Mouse (Mus musculus) liver, embryonic 11.5 days (tissue): Measurements from ENCODE around the gene Gm6525. TPM values are rescaled to one million over a fixed set of nuclear protein-coding genes. Genes with fewer than 3 reads are reported as not detected.

Experiments
- ATAC-seq: fragments of 200-750 bp; cut with Nextera tagmentation; replicated peaks from 2 replicates; pipeline ENCODE4 v1.8.0; 2017; ENCODE audit warnings: moderate number of reproducible peaks, mild to moderate bottlenecking, moderate TSS enrichment, moderate library complexity; ENCODE audit not compliant: low FRiP score
- DNase-seq: peaks from one replicate; pipeline ENCODE4 v3.0.0-alpha.2; 2017; ENCODE audit warnings: low spot score
- H3K27ac ChIP-seq: fragments of 300-500 bp; sonication (generic); 2 replicates; pipeline ENCODE4 v1.5.1; 2014; ENCODE audit warnings: mild to moderate bottlenecking, low read depth, low read length, control low read depth
- H3K27me3 ChIP-seq: fragments of 300-500 bp; sonication (generic); replicated peaks from 2 replicates; pipeline ENCODE4 v1.6.1; 2014; ENCODE audit warnings: low read length, mixed read lengths; ENCODE audit not compliant: control insufficient read depth, insufficient read depth
- H3K36me3 ChIP-seq: fragments of 300-500 bp; sonication (generic); 2 replicates; pipeline ENCODE4 v1.6.1; 2014; ENCODE audit warnings: mild to moderate bottlenecking, low read length, moderate library complexity, mixed read lengths; ENCODE audit not compliant: control insufficient read depth, insufficient read depth
- H3K4me1 ChIP-seq: fragments of 300-500 bp; sonication (generic); replicated peaks from 2 replicates; pipeline ENCODE4 v1.6.1; 2014; ENCODE audit warnings: low read length, mixed read lengths; ENCODE audit not compliant: control insufficient read depth, insufficient read depth
- H3K4me2 ChIP-seq: fragments of 300-500 bp; sonication (generic); 2 replicates; pipeline ENCODE4 v1.6.1; 2014; ENCODE audit warnings: mild to moderate bottlenecking, control low read depth, moderate library complexity
- H3K4me3 ChIP-seq: fragments of 300-500 bp; sonication (generic); 2 replicates; pipeline ENCODE4 v1.5.1; 2014; ENCODE audit warnings: low read depth, low read length, control low read depth
- H3K9ac ChIP-seq: fragments of 300-500 bp; sonication (generic); 2 replicates; pipeline ENCODE4 v1.6.1; 2014; ENCODE audit warnings: low read depth, low read length, control low read depth
- H3K9me3 ChIP-seq: fragments of 300-500 bp; sonication (generic); 2 replicates; pipeline ENCODE4 v1.6.1; 2016; ENCODE audit warnings: low read length, inconsistent platforms, mixed read lengths; ENCODE audit not compliant: control insufficient read depth
- WGBS: fragments of 180-500 bp; shearing (Covaris S2); extraction: QIAGEN DNeasy Blood & Tissue Kit; methylation state at CpG from one replicate; pipeline ENCODE4 v1.1.7; 2014; 5-methylcytosine and 5-hydroxymethylcytosine counted together
- polyA plus RNA-seq: library from polyadenylated mRNA; unstranded; fragments of >200 nt; fragmentation: Nextera tagmentation; extraction: Ambion mirVana; gene quantifications from 2 replicates; pipeline ENCODE4 v1.2.1, GENCODE M21; 2014

Gene Gm6525
- polyA plus RNA-seq, 1 experiment from 2014 or later = 0.27 TPM

- no peaks in the 10 kb centered on the region for H3K36me3 ChIP-seq
- 70% methylated on average over 6 of the region's 6 CpGs for WGBS
- DNase-seq = no peak
- no peak overlapping the region for H3K9ac ChIP-seq
- peak overlapping the region; percentile 18; the same call in 1 of the 2 replicates for H3K4me3 ChIP-seq
- peaks cover 5% of the 10 kb centered on the region for H3K4me1 ChIP-seq
- peak overlapping the region; percentile 54 for H3K4me2 ChIP-seq
- no peaks in the 10 kb centered on the region for H3K27me3 ChIP-seq
- no peaks in the 10 kb centered on the region for H3K9me3 ChIP-seq
- H3K27ac ChIP-seq = no peak overlapping the region; the same call in 1 of the 2 replicates
- ATAC-seq = 0 out of 2 replicates have a peak, but pooled peaks have one; percentile 1
These were observed 38.0 kb upstream of the Gm6525 start for GRCm38 (mm10) chr3:84135933-84136332.

GRCm38 (mm10) chr3:84136509-84136908 lies 37.4 kb upstream of the Gm6525 start:
- Histone ChIP-seq H3K4me3 (no peak overlapping the region), H3K4me1 (peaks cover 5% of the 10 kb centered on the region), H3K9me3 (no peaks in the 10 kb centered on the region), H3K4me2 (no peak overlapping the region), H3K36me3 (no peaks in the 10 kb centered on the region), H3K27me3 (no peaks in the 10 kb centered on the region), H3K9ac (no peak overlapping the region), H3K27ac (no peak overlapping the region)
- ATAC-seq (peak; percentile 71), DNase-seq (no peak)
- 75% methylated on average over 7 of the region's 7 CpGs for WGBS

- Histone ChIP-seq H3K27ac (no peak overlapping the region), H3K9ac (no peak overlapping the region), H3K4me2 (no peak overlapping the region), H3K4me1 (no peaks in the 10 kb centered on the region; the same call in 1 of the 2 replicates), H3K9me3 (no peaks in the 10 kb centered on the region), H3K4me3 (no peak overlapping the region), H3K27me3 (no peaks in the 10 kb centered on the region), H3K36me3 (no peaks in the 10 kb centered on the region)
- WGBS = 78% methylated on average over 7 of the region's 7 CpGs
- ATAC-seq = no peak
- no peak for DNase-seq
These were observed 33.0 kb upstream of the Gm6525 start for GRCm38 (mm10) chr3:84140947-84141346.

GRCm38 (mm10) chr3:84149831-84150230 lies 24.1 kb upstream of the Gm6525 start:
- ATAC-seq = no peak
- Histone ChIP-seq H3K4me3 (no peak overlapping the region), H3K4me2 (no peak overlapping the region), H3K36me3 (no peaks in the 10 kb centered on the region; the same call in 1 of the 2 replicates), H3K4me1 (0 out of 2 replicates have a peak, but pooled peaks cover 3% of the 10 kb centered on the region), H3K9ac (no peak overlapping the region), H3K27me3 (no peaks in the 10 kb centered on the region), H3K9me3 (peaks cover 3% of the 10 kb centered on the region; the same call in 1 of the 2 replicates), H3K27ac (no peak overlapping the region)
- no peak for DNase-seq
- WGBS = 95% methylated on average over 3 of the region's 3 CpGs

GRCm38 (mm10) chr3:84154721-84155141 lies 19.2 kb upstream of the Gm6525 start:
- Histone ChIP-seq H3K27ac (peak overlapping the region; percentile 90), H3K9me3 (peaks cover under 1% of the 10 kb centered on the region; the same call in 1 of the 2 replicates), H3K9ac (peak overlapping the region; percentile 44), H3K4me1 (peaks cover 5% of the 10 kb centered on the region; the same call in 1 of the 2 replicates), H3K36me3 (no peaks in the 10 kb centered on the region), H3K4me3 (peak overlapping the region; percentile 68), H3K4me2 (peak overlapping the region; percentile 98), H3K27me3 (no peaks in the 10 kb centered on the region)
- WGBS = 7% methylated on average over 12 of the region's 12 CpGs
- DNase-seq (peak; percentile 48), ATAC-seq (no peak)

GRCm38 (mm10) chr3:84155146-84155545 lies 18.8 kb upstream of the Gm6525 start:
- DNase-seq = no peak
- H3K36me3 ChIP-seq = no peaks in the 10 kb centered on the region
- H3K27me3 ChIP-seq = no peaks in the 10 kb centered on the region
- WGBS = 1% methylated on average over 27 of the region's 27 CpGs
- ATAC-seq = peak; percentile 75
- H3K4me2 ChIP-seq = peak overlapping the region; percentile 98
- H3K27ac ChIP-seq = peak overlapping the region; percentile 90
- H3K9ac ChIP-seq = peak overlapping the region; percentile 92
- H3K4me1 ChIP-seq = peaks cover 5% of the 10 kb centered on the region; the same call in 1 of the 2 replicates
- peak overlapping the region; percentile 68 for H3K4me3 ChIP-seq
- no peaks in the 10 kb centered on the region for H3K9me3 ChIP-seq

- Histone ChIP-seq H3K36me3 (no peaks in the 10 kb centered on the region), H3K4me1 (peaks cover 5% of the 10 kb centered on the region; the same call in 1 of the 2 replicates), H3K4me3 (peak within 1 kb of the TSS; percentile 68), H3K9ac (peak within 1 kb of the TSS; percentile 92), H3K9me3 (no peaks in the 10 kb centered on the region), H3K27ac (peak within 1 kb of the TSS; percentile 90), H3K27me3 (no peaks in the 10 kb centered on the region), H3K4me2 (peak within 1 kb of the TSS; percentile 98)
- DNase-seq (peak; percentile 99), ATAC-seq (peak; percentile 98)
- WGBS = under 1% methylated on average over 29 of the region's 29 CpGs
These were observed 18.3 kb upstream of the Gm6525 start, which contains the start of gene Mnd1 for GRCm38 (mm10) chr3:84155558-84156006. Gene Mnd1, minus strand, starts transcription at chr3:84155786.

GRCm38 (mm10) chr3:84156105-84156504 lies 17.8 kb upstream of the Gm6525 start:
- 60% methylated on average over 6 of the region's 6 CpGs for WGBS

GRCm38 (mm10) chr3:84157011-84157410 lies 16.9 kb upstream of the Gm6525 start:
- ATAC-seq = no peak
- Histone ChIP-seq H3K4me3 (no peak overlapping the region), H3K27ac (no peak overlapping the region), H3K27me3 (no peaks in the 10 kb centered on the region), H3K9ac (no peak overlapping the region), H3K4me1 (peaks cover 5% of the 10 kb centered on the region; the same call in 1 of the 2 replicates), H3K9me3 (no peaks in the 10 kb centered on the region), H3K36me3 (no peaks in the 10 kb centered on the region), H3K4me2 (no peak overlapping the region)
- WGBS = 81% methylated on average over 4 of the region's 4 CpGs
- DNase-seq = no peak

More at GRCm38 (mm10) chr3:84156105-84156504, 17.8 kb upstream of the Gm6525 start:
- Histone ChIP-seq H3K27ac (no peak overlapping the region), H3K36me3 (no peaks in the 10 kb centered on the region), H3K4me1 (peaks cover 5% of the 10 kb centered on the region; the same call in 1 of the 2 replicates), H3K27me3 (no peaks in the 10 kb centered on the region), H3K9me3 (no peaks in the 10 kb centered on the region), H3K4me2 (peak overlapping the region; percentile 98), H3K9ac (no peak overlapping the region), H3K4me3 (0 out of 2 replicates have a peak overlapping the region, but pooled peaks have one; percentile 68)
- no peak for ATAC-seq
- DNase-seq = no peak
